Mouse (Mus musculus) layer of hippocampus, adult 9-10 months (tissue): ENCODE results near the gene Lamc3.

Experiments used
- DNase-seq: peaks from one replicate; pipeline ENCODE4 v3.0.0; 2022; ENCODE audit warnings: low spot score

Gene Lamc3

GRCm38 (mm10) chr2:31987774-31988173, 100.7 kb downstream of the Lamc3 start:
- DNase-seq: no peak

GRCm38 (mm10) chr2:31990961-31991360, 103.9 kb downstream of the Lamc3 start:
- no peak for DNase-seq

DNA sequence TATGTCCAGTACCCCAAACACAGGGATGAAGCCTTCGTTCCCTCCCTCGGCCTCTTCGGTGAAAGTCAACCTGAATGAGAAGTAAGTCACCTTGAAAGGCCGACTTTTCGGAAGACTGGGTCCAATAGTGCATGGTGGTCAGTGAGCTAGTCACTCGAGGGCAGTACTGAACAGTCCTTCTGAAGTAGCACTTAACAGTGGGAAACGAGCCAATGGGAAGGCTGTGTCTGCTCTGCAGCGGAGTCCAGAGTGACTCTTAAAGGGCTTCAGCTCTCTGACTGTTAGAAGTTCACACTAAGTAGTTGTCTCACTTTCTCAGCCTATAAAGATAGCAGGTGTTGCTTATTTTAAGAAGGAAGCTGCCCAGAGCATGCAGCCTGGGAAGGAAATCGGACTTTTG, 107.8 kb downstream of the Lamc3 start:
- DNase-seq: no peak

- DNase-seq: peak; percentile 25
Observed at GRCm38 (mm10) chr2:31996060-31996459, 109.0 kb downstream of the Lamc3 start.
